Mouse (Mus musculus) C2C12 (cell line): Measurements from ENCODE around the gene Spsb4.

Experiments
- CEBPB ChIP-seq: IDR thresholded peaks from one replicate; pipeline ENCODE4 v1.6.1; 2011; ENCODE audit warnings: low read depth, mild to moderate bottlenecking, control low read depth, moderate library complexity
- CTCF ChIP-seq: IDR thresholded peaks from one replicate; pipeline ENCODE4 v1.5.1; 2011; ENCODE audit not compliant: control insufficient read depth, insufficient read depth, insufficient read length
- MAX ChIP-seq: IDR thresholded peaks from one replicate; pipeline ENCODE4 v1.6.1; 2011; ENCODE audit warnings: mild to moderate bottlenecking, control low read depth
- MYOD1 ChIP-seq: IDR thresholded peaks from one replicate; pipeline ENCODE4 v1.6.1; 2011; ENCODE audit warnings: low read depth; ENCODE audit not compliant: control insufficient read depth, insufficient read length
- USF1 ChIP-seq: IDR thresholded peaks from one replicate; pipeline ENCODE4 v1.6.1; 2011; ENCODE audit warnings: low read depth, mild to moderate bottlenecking, control low read depth, moderate library complexity

DNA sequence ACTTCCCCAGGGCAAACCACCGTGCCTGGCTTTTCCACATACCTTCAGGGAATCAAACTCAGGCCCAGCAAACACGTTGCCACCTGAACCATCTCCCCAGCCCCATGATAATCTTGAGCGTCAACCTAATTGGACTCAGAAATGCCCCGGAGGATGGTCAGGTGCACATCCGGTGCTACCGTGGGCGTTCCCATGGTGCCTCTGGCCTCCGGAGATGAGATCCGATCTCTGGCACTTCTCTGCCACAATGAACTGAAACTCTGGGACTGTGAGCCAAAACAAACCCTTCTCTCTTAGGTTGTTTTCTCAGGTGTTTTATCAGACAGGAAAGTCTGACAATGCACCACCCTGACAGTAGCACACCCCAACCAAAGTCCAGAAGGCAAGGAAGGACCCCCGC lies 17.2 kb downstream of the Spsb4 start:
- no peak for TF ChIP-seq CTCF
- TF ChIP-seq MAX, result no peak
- no peak for TF ChIP-seq USF1
- TF ChIP-seq MYOD1, result no peak
- no peak for TF ChIP-seq CEBPB
